In the genomic region with DNA sequence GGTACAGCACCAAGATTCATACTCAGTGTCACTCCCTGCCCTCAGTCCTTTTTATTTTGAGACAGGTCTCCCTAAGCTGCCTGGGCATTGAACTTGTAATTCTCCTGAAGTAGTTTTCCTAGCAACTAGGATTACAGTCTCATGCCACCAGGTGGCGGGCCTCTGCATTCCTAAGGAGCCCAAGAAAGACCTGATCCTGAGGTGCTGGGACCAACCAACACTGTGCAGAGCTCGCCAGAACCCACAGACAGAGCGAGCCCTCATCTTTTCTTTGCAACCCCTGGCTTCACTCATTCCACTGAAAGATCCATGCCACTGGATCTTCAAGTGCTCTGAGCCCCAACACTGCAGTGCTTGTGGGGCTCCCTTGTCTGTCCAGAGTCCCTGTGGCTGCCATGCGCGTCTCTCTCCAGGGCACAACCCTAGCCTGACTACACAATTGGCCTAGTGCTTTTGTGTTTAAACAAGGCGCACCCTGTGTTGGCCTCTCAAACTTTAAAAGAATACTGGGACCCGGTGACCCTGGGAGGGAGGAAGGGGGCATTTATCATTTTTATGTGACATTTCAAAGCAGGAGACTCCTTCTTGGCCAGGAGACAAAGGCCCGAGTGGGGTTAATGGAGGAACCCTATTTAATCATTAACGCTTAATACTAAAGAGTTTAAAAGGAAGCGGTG, we compare ENCODE assay signal across 9 mouse cellular contexts.
DNase-seq lines count a peak whose midpoint lies in the region; ATAC-seq and TF ChIP-seq lines count a peak whose summit lies in the region.
"Had no signal": no experiment of that assay in that cellular context is flagged by ENCODE, and none has a peak within 500 bp of the region (broad histone marks: within the 10 kb centered on the region; RNA-seq: fewer than 3 reads in every experiment).

No protein-coding gene starts in this region.

- H3K27ac ChIP-seq in left cerebral cortex, adult 2 months: no peak overlapping the region
- no peak overlapping the region for H3K27ac ChIP-seq in cortical plate, adult 2 months (ENCODE audit: insufficient read depth, low read length)
- peak overlapping the region; percentile 78 for H3K27ac ChIP-seq in kidney, postnatal 0 days
- no peak overlapping the region for H3K27ac ChIP-seq in midbrain, embryonic 14.5 days (replicated peaks; ENCODE audit: low read depth, low read length)
- H3K27ac ChIP-seq: midbrain, embryonic 12.5 days had no signal

- H3K27me3 ChIP-seq in kidney, postnatal 0 days (ENCODE audit: insufficient read depth, low read length): no peaks in the 10 kb centered on the region
- H3K27me3 ChIP-seq in midbrain, embryonic 14.5 days (ENCODE audit: control insufficient read depth, insufficient read depth, low read length): no peaks in the 10 kb centered on the region

- H3K4me2 ChIP-seq in kidney, postnatal 0 days (ENCODE audit: low read length): no peak overlapping the region
- H3K4me2 ChIP-seq in midbrain, embryonic 14.5 days (ENCODE audit: low read length): no peak overlapping the region
- H3K4me2 ChIP-seq: midbrain, embryonic 12.5 days had no signal

- H3K9ac ChIP-seq in kidney, postnatal 0 days (ENCODE audit: low read depth, low read length): no peak overlapping the region
- H3K9ac ChIP-seq in midbrain, embryonic 14.5 days (replicated peaks; ENCODE audit: low read length): no peak overlapping the region
- H3K9ac ChIP-seq: midbrain, embryonic 12.5 days had no signal

- TF ChIP-seq POLR2A in cortical plate, adult 2 months (IDR thresholded peaks at IDR 0.05; ENCODE audit: extremely low read depth, insufficient read depth, low read length): no peak

- H3K4me3 ChIP-seq in left cerebral cortex, adult 2 months: no peak overlapping the region
- no peak overlapping the region for H3K4me3 ChIP-seq in cortical plate, adult 2 months (ENCODE audit: insufficient read depth, low read length)
- H3K4me3 ChIP-seq in kidney, postnatal 0 days (replicated peaks; ENCODE audit: low read depth, low read length): no peak overlapping the region
- H3K4me3 ChIP-seq in midbrain, embryonic 14.5 days (replicated peaks; ENCODE audit: low read depth, low read length): no peak overlapping the region
- H3K4me3 ChIP-seq: midbrain, embryonic 12.5 days had no signal

- intact Hi-C loops in left cerebral cortex, adult 2 months (cut with DNase I): no loop called here
- intact Hi-C loops in left cerebral cortex, postnatal 36 days (cut with DNase I): no loop called here

- H3K4me1 ChIP-seq in cortical plate, adult 2 months (ENCODE audit: control insufficient read depth, insufficient read depth, low read length): no peaks in the 10 kb centered on the region
- peaks cover 40% of the 10 kb centered on the region for H3K4me1 ChIP-seq in kidney, postnatal 0 days (replicated peaks; ENCODE audit: insufficient read depth, low read length)
- no peaks in the 10 kb centered on the region for H3K4me1 ChIP-seq in midbrain, embryonic 14.5 days (ENCODE audit: control insufficient read depth, insufficient read depth, low read length)

- TF ChIP-seq CTCF in left cerebral cortex, adult 2 months (IDR thresholded peaks at IDR 0.05): peak; percentile 54
- TF ChIP-seq CTCF in cortical plate, adult 2 months (IDR thresholded peaks at IDR 0.05; ENCODE audit: extremely low read depth, insufficient read depth, low read length): 0 out of 2 replicates have a peak, but pooled peaks have one; percentile 20
- peak; percentile 77 for TF ChIP-seq CTCF in kidney, postnatal 0 days (IDR thresholded peaks at IDR 0.05; ENCODE audit: low read depth)

- ATAC-seq in CD4-positive, CD25-positive, alpha-beta regulatory T cell, adult 4 months: no peak
- ATAC-seq in kidney, postnatal 0 days (replicated peaks; ENCODE audit: low FRiP score, low read depth): peak; percentile 76
- no peak for ATAC-seq in midbrain, embryonic 14.5 days (ENCODE audit: low FRiP score, low TSS enrichment)
- no peak for ATAC-seq in frontal cortex, adult (ENCODE audit: low TSS enrichment)

- WGBS in kidney, postnatal 0 days: 9% methylated on average over 10 of the region's 10 CpGs
- WGBS in midbrain, embryonic 14.5 days: 47% methylated on average over 10 of the region's 10 CpGs

- DNase-seq in CD4-positive, CD25-positive, alpha-beta regulatory T cell, adult 2 months (ENCODE audit: low read depth, low spot score): peak; percentile 5
- no peak for DNase-seq in left cerebral cortex, adult 2 months (ENCODE audit: extremely low spot score in 1 of 2, low spot score in 2 of 2)
- no peak for DNase-seq in left cerebral cortex, postnatal 36 days (ENCODE audit: low spot score in 2 of 2)
- peak; percentile 90 for DNase-seq in kidney, postnatal 0 days (ENCODE audit: low spot score)
- peak; percentile 73 for DNase-seq in midbrain, embryonic 14.5 days

- H3K9me3 ChIP-seq in kidney, postnatal 0 days (replicated peaks; ENCODE audit: low read length): no peaks in the 10 kb centered on the region
- H3K9me3 ChIP-seq in midbrain, embryonic 14.5 days (ENCODE audit: control insufficient read depth, low read length): no peaks in the 10 kb centered on the region
- H3K9me3 ChIP-seq: midbrain, embryonic 12.5 days had no signal

- no peaks in the 10 kb centered on the region for H3K36me3 ChIP-seq in kidney, postnatal 0 days (ENCODE audit: insufficient read depth, low read length)
- no peaks in the 10 kb centered on the region for H3K36me3 ChIP-seq in midbrain, embryonic 14.5 days (ENCODE audit: control insufficient read depth, insufficient read depth, low read length)
- H3K36me3 ChIP-seq: midbrain, embryonic 12.5 days had no signal

Comparison
In these comparisons a context has a peak if more than half of its experiments do, and no peak if none do; other contexts are left out.
1. DNase-seq: peak in CD4-positive, CD25-positive, alpha-beta regulatory T cell, adult 2 months (single experiment), kidney, postnatal 0 days (single experiment) and midbrain, embryonic 14.5 days (single experiment); none in left cerebral cortex, adult 2 months (0 of 2) and left cerebral cortex, postnatal 36 days (0 of 2).
2. CTCF ChIP-seq: peak in every context shown above with its lines; median percentile 77 in kidney, postnatal 0 days; 54 in left cerebral cortex, adult 2 months; 20 in cortical plate, adult 2 months.